Mouse (Mus musculus): ENCODE results near the gene Brd3.

The Brd3 gene

DNA sequence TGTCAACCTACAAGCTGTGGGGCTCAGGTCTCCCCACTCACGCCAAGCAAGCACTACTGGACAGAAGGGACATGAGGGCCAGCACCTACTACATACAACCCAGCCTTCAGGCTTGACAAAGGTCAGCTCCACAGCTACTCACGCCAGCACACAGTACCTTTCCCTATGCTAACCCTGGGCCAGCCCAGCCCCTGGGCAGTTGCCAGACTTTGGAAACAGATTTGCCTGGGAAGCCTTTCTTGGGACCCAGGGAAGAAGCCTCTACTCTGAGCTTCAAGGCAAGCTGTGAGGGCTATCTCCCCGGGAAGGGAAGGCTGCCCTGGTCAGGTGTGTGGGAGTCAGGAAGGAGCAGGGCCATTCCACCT is 37.5 kb downstream of the Brd3 start:
- no peak for DNase-seq

DNA sequence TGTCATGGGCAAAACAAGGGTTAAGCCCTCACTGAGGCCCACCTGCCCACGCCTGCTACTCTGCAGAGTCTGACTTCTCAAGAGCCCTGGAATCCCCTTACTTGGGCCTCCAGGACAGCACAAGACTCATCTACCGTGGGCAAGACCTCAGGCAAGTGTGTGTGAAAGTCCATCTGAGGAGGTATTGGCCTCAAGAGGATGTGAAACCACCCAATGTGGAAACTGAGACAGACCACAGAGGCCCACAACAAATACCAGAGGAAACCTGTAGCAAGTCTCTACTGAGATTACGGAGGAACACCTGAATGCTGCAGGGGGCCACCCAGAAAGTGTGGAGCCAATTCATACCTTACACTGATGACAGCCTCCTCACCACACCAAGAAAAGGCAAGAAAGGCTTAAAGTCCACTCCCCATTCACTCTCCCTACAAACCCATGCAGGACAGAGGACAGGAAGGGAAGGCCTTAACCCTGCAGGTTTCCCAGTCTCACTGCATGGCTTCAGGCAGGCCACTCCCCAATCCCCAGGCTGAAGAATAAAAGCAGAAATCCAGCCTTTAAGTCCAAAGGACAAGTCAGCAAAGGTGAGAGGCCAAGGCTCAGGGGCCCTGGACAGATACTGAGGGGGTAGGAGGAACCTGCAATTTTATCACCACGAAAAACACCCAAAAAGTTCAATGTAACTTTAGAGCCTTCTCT is 38.0 kb downstream of the Brd3 start:
- no peak for DNase-seq

DNA sequence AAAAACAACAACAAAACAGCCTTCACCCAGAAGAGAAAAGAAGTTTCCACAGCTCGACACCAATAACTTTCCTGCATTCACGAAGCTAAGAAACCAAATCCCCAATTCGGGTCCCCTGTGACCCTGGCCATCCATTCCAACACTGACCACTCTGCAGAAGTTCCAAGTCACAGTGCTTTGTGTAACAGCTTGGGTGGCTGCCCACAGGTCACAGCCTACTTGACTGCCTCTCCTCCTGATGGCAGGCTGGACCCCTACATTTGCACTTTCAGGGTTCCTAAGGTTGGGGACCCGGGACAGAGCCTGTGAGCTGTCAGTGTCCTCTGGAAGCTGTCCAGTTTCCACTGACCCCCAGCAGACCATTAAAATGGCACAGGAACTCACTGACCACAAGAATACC is 44.6 kb downstream of the Brd3 start:
- no peak for DNase-seq

DNA sequence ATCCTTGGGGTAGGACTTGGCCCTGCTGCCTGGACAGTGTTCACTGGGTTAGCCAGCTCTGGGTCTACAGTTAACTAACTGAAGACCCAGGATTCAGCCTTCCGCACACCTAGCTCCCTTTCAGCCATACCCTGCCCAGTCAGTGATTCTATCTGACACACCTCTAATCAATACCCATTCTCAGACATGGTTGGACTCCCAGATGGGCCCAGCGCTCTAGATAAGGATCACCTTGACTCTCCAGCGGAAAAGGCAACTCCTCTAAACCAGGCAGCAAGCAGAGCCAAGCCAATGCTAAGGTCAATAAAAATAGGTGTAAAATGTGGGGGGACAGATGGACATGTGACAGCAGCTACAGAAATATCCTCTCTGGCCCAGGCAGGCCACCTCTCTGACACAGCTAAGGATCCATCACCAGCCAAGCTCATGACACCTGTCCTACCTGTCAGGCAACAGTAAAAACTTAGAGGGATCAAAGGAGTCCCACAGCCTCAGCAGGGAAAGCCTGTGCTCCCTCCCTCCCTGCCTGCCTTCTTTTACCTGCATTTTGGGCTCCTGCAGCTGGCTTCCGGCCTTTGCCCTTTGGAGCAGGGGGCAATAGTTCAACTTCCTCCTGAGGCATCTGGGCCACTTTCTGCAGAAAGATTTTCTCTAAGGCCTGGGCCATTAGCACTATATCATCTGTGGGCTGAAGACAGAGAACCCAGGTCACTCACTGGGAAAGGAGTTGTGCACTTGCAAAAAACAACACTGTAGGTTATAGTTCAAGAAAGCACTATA is 45.4 kb downstream of the Brd3 start:
- DNase-seq = no peak

DNA sequence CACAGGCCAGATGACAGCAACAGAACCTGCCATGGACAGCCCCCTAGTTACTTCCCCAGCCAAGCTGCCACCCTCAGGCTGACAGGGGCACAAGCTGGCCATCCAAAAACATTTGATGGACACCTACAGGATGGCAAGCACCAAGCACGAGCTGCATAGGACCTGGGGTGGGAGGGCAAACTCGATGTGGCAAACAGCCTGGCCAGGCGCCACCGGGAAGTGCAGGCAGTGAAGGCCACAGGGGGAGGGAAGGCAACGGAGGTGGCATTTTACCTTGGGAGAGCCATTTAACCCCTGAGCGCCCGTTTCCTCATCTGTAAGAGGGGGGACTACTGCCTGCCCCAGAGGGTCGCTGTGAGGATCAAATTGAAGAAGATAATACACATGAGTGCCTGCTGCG is 46.8 kb downstream of the Brd3 start:
- DNase-seq = no peak

DNA sequence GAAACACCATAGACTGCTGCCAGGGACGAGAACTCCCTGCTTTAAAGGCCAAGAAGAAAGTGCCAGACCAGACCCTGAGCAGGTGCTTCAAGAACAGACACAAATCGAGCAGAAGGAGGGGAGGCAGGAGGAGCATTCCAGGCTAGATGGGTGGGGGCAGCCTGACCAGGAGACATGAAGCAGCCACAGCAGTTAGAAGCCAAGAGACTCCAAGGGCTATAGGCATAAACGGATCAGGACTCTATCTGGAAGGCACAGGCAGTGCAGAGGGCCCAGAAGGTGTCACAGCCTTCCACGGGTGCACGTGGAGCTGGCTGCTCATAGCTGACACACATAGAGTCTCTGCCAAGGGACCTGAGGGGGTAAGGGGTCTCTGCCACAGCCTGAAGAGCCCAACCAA is 47.3 kb downstream of the Brd3 start:
- DNase-seq = no peak

DNA sequence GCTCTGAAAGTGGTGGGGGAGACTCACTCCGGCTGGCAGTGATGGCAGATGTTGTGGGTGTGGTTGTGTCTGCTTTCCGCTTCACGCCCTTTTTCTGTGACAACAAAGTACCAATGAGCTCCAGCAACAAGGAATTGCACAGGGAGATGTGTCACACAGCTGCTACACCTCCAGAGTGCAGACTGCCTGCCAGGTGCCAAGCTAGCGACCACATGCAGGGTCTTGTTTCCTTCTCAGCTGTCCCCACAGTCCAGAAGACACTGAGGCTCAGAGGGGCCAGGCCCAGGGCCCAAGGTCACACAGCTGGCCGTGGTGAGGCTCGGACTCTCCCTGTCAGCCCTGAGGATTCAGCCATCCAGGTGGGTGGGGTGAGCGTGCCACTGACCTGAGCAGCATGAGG is 47.7 kb downstream of the Brd3 start:
- DNase-seq = no peak

DNA sequence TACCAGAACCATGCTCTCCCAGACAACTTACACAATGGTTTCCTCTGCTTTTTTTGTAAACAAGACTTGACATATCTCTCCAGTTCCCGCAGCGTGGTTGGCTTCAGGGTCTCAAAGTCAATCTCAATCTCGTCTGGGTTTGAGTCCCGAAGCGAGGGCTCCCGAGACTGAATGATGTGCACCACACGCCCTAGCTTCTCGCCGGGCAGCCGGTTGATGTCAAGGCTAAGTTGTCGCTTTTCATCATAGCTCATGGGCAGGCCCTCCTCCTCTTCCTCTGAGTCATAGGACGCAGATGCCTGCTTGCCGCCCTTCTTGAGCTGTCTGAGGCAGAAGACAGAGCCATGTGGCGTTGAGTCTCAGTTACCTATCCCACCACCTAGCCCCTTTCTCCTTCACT is 57.2 kb downstream of the Brd3 start:
- no peak for DNase-seq

DNA sequence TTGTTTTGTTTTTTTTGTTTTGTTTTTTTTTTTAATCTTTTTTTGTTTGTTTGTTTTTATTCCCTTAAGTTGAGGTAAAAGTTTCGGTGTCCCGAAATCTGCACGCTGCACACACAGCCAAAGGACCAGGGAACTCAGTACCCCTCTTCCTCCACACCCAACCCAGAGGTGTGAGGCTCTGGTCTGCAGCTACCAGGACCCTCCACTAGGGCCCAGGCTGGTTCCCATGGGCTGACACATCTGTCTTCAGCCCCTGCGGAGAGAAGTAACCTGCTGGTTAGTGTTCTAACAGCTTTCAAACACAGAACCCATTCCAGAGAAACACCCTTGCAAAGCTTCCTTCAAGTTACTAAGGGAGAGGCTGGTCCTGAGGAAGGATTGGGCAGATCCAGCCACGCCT is 59.7 kb downstream of the Brd3 start:
- no peak for DNase-seq

DNA sequence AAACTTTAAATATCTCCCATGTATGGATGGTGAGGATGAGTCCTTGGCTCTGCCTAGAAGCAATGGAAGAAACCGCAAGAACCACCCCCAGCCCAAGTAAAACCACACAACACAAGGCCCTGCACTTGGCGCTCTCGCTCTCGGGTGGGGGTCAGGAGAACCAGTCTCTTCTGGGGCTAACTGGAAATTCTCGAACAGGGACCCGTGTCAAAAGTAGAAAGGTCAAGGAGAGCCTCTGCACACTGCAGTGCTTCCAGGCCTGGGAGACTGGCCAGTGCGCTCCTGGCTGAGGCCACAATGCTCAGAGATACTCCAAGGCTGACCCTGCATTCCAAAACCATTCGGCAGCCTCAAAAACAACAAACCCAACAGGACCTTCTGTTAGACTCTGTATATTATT is 60.6 kb downstream of the Brd3 start:
- no peak for DNase-seq

DNA sequence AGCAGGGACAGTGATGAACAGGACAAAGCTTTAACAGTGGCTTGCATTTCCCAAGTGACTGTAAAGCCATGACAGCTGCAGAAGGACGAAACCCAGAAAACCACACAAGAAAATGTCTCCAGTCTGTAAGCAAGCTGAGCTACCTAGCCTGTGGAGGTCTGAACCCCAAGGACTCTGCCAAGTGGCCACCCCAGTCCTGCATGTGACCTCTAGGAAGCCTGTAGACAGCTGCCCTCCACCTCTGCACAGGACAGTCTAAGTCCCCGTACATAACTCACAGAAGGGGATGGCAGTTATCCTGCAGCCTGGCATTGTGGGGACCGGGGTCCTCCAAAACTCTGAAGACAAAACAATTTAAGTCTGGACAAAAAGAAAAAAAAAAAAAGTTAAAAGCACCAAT is 61.6 kb downstream of the Brd3 start:
- no peak for DNase-seq

DNA sequence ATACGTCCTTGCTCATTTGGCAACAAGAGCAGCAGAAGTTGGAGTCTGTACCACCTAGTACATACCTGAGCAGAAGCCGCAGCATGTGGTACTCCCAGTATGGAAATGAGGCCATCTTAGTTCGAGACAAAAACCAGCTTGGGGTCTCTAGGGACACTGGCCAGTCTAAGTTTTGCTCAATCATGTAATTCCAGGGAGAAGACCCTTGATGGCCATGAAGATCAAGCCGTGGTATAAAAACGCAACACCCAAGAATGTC is 64.1 kb downstream of the Brd3 start:
- DNase-seq = no peak

DNA sequence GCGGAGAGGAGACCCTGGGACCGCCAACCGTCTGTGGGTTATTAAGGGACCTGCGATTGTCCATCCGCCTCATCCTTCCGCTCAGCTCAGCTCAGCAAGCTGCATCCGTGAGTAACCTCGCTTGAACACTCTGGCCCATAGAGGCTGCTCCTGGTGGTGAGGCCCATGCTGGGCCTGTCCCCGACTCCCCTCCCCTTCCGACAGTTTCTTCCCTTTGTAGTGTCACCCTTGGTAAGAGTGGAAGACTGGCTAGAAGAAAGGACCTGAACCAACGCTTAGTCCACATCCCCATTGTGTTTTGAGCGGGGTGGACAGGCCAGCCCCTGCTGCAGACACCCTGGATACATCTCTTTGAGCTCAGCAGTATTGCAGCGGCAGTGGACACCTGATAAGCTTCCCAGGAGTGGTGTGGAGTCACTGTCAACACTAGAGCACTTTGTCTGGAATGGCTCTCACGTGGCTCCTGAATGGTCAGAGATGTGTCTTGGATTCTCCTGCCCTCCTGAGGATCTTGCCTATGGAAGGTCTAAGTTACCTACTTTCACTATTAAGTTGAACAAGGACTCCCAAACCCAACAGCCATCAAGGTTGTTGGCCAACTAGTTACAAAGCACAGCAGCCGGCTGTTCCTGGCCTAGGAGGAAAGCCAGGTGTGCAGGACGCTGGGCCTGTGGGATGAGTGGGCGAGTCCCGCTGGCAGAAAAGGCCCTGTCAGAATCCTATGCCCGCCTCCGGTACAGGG is 64.6 kb downstream of the Brd3 start:
- no peak for DNase-seq

DNA sequence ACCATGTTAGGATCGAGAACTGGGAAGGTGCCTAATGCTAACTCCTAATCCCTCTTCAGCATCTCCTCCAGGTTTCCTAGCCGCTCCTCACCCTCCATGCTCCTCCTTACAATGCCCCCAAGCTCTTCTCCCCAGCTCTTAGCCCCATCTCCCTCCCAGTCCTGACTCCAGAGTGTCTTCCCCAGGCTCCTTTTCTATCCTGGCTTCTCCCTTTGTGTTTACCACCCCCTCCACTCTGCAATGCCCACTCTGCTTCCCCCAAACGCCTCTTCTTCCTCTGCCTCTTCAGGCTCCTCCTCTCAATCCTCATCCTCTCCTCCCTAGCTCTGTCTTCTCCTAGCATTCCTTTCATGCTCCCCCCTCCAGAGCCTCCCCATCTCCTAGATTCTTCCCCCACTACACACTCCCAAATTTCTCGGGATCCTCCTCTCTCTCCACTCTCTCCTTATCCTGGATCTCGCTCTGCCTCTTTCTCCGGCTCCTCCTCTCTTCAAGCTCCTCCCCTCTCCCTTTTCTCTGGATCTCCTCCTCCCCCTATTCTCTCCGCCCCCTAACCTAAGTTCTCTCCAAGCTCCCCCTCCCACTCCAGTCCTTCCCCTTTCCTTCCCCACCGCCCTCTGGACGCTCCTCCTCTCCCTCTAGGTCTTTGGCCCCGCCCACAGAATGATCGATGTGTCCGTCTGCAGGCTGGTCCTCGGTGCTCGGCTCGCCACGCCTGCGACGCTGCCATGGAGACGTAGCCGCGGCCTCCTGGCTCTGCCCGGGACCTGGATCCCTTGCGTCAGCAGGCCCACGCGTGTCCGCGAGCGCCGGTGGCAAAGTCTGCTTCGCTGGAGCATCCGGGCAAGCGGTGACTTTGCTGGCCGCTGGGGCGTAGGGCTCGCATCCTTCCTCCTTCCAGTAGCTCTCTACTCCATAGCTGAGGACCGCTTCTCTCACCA is 65.4 kb downstream of the Brd3 start, which contains the start of gene Brd3os:
Gene Brd3os, plus strand, starts transcription at position 558 of the 941 bp plus-strand sequence.
- DNase-seq = peak; percentile 57 to 75

DNA sequence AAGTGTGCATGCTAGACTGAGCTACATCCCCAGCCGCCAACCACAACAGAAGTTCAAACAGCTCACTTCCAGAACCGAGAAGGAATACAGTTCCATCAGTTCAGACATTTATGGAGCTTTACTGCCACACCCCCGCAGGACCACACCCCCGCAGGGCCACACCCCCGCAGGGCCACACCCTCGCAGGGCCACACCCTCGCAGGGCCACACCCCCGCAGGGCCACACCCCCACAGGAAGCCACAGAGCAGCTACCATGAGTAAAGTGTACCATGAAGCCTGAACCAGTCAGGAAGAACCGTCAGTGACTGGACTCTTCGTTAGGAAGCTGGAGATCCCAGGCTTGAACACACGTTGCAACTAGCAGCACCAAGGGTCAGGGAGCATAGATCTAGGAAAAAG is 69.2 kb downstream of the Brd3 start:
- peak; percentile 47 to 61 for DNase-seq

DNA sequence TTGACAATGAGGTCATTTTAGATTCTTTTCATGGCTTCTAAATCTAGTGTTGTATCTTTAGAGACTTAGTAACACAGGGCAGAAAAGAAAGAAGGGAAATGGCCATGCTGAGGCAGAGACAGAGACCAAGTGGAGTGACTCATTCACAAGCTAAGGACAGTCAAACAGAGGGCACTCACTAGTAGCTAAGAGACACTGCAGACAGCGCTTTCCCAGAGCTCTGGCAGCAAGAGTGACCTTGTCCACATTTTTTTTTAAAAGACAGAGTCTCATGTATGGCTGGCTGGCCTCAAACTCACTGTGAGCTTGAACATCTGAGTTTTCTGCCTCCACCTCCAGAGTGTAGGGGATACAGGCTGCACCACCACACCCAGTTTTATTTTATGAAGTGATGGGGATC is 69.6 kb downstream of the Brd3 start:
- DNase-seq = no peak

DNA sequence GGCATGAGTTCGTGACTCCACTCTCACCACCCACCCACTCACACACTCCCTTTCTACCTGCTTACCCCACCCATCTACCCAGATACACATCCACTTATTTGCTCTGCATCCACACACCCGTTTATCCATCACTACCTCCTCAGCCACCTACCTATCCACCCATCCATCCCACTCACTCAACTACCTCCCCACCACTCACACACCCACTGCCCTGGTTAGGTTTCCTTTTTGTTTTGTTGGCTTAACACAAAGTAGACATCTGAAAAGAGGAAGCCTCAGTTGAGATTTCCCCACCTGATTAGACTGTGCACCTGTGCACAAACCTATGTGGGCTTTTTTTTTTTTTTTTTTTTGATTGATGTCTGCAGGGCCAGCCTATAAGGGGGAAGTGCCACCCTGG is 74.9 kb downstream of the Brd3 start:
- peak; percentile 42 to 54 for DNase-seq

DNA sequence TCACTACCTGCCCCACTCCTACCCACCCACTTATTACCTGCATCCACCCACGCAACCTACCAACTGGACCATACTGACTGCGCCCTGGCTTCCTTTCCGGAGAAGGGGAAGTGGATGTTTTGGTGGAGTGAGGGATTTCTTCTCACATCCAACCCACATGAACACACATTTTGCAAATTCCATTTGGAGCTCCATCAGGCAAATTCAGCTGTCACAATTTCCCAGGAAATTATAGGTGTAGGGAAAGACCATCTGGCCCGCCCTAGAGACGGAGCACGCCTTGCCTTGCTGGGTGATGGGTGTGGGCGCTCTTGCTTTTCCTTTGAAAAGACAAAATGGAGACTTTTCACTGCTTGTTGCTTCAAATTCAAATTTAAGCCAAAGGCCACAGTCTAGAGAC is 76.8 kb downstream of the Brd3 start:
- DNase-seq = no peak

DNA sequence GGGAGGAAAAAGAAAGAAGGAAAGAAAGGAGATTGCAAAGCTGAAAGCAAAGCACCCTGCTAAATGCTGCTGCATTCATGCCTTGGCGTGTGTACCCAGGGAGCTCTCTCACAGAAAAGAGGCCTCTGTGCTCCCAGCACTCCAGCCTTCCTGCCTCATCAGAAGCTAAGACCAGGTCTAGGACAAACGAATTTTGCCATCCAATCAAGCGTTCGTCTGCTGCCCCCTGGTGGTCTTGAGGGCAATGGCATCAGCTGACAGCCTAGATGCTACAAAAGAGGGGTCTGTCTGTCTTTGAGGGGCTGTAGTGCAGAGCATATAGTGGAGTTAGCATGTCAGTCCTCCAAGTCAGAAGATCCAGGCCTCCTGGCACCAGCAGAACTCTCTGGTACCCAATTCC is 79.4 kb downstream of the Brd3 start:
- peak; percentile 83 to 85 for DNase-seq

DNA sequence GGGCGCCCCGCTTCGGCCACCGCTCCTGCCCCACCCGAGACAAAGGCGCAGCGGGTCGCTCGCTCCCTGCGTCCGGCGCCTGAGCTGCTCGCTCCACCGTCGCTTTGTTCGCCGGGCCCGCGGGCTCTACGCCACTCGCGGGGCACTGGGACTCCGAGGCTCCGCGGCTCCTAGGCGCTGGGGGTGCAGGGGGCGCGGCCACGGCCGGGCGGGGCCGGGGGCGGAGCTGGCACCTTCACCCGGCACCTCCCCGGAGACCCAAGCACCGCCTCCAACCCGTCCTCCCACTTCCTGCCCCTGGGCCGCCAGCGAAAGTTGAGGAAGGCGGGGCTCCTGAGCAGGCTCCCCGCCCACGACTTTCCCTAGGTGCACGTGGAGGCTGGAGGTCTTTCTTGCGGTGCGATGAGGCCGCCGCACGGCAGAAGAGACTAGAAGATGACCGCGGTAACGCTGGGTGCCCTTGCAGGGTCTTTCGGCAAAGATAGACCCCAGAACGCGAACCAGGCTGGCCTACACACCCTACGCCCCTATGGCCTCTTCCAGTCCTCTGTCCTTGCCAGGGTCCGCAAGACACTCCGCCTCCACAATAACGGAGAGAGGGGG is 80.5 kb downstream of the Brd3 start, which contains the start of gene Vav2:
Gene Vav2, minus strand, starts transcription at position 179 of the 603 bp plus-strand sequence.
- peak; percentile 95 to 98 for DNase-seq

DNA sequence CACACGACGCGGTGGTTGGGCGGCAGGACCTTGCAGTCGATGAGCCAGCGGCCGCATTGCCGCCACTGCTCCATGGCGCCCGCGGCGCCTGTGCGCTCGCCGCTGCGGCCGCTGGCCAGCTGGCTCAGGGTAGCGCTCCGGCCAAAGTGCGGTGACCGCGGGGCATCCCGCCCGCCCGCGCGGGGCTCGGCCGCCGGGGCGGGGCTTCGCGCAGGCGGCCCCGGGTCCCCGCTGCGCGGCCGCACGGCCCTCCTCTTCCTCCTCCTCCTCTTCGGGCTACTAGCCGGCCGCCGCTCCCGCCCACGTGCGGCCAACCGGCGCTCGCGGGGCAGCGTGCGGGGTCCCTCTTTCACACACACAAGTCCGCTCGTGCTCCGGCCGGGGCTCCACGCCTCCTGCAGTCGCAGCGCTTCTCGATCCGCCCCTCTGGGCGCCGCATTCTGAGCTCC is 81.0 kb downstream of the Brd3 start:
- DNase-seq = no peak

DNA sequence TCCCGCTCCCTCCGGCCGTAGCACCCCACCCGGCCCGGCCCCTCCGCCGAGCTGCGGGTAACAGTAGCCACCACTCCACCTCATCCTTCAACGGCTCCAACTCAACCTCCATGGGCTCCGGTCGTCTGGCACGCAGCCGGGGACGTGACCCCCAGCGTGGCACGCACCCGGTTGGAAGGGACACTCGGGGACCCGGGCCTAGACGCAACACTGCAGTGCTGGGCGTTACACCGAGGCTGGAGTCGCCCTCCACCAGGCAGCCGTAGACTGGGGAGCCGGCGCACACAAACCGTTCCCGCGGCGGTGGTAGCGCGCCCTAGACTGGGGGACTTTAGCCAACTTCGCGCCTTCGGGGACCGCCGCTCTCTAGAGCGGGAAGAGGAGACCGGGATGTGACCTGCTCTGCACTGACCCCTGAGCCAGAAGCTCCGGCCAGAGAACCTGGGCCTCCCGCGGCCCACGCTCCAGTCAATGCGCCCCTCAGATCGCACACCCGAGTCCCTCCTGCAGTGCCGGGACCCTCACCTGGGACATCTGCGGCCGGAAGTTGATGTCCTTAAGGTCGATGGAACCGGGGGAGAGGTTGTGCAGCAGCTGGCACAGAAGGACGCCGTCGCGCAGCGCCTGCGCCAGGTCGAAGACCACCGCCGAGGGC is 81.6 kb downstream of the Brd3 start:
- DNase-seq = peak; percentile 54 to 67

Data from thymus, postnatal 36 days (tissue).